Mouse (Mus musculus) liver, adult 2 months (tissue): Measurements from ENCODE around the gene Ppp2r2d. TPM values are rescaled to one million over a fixed set of nuclear protein-coding genes. Genes with fewer than 3 reads are reported as not detected.
A peak's percentile ranks its signal among the peaks of the same experiment; 100 is the strongest.

ENCODE experiments used
- DNase-seq: peaks from one replicate; pipeline ENCODE4 v3.0.0-alpha.2; 2011; ENCODE audit warnings: low read depth, low spot score; ENCODE audit errors: extremely low read depth
- H3K27ac ChIP-seq: fragments of 200-500 bp; replicated peaks from 2 replicates; pipeline ENCODE4 v1.5.1; 2012; ENCODE audit warnings: low read depth, mild to moderate bottlenecking, control low read depth, inconsistent platforms, low read length; ENCODE audit not compliant: insufficient read depth
- H3K27me3 ChIP-seq: fragments of 200-500 bp; 2 replicates; pipeline ENCODE4 v1.6.1; 2012; ENCODE audit warnings: mild to moderate bottlenecking, moderate library complexity, low read length, inconsistent platforms; ENCODE audit not compliant: control insufficient read depth, insufficient read depth
- H3K36me3 ChIP-seq: fragments of 200-500 bp; 2 replicates; pipeline ENCODE4 v1.6.1; 2012; ENCODE audit warnings: low read length, inconsistent platforms; ENCODE audit not compliant: control insufficient read depth, insufficient read depth
- H3K4me1 ChIP-seq: fragments of 200-500 bp; 2 replicates; pipeline ENCODE4 v1.6.1; 2011; ENCODE audit warnings: low read length; ENCODE audit not compliant: control insufficient read depth, insufficient read depth
- H3K4me3 ChIP-seq: fragments of 200-500 bp; 2 replicates; pipeline ENCODE4 v1.5.1; 2011; ENCODE audit warnings: low read depth, mild to moderate bottlenecking, control low read depth, low read length, moderate library complexity; ENCODE audit not compliant: insufficient read depth
- H3K79me2 ChIP-seq: fragments of 200-500 bp; 2 replicates; pipeline ENCODE4 v1.6.1; 2012; ENCODE audit warnings: inconsistent platforms, mild to moderate bottlenecking, low read length, moderate library complexity; ENCODE audit not compliant: control insufficient read depth, insufficient read depth
- H3K9ac ChIP-seq: fragments of 200-500 bp; 2 replicates; pipeline ENCODE4 v1.6.1; 2012; ENCODE audit warnings: low read depth, mild to moderate bottlenecking, control low read depth, inconsistent platforms, low read length
- CTCF ChIP-seq: fragments of 200-500 bp; IDR thresholded peaks from 2 replicates; pipeline ENCODE4 v1.5.1; 2011; ENCODE audit warnings: low read depth, low read length, control low read depth
- POLR2A ChIP-seq: fragments of 200-500 bp; IDR thresholded peaks from 2 replicates; pipeline ENCODE4 v1.6.1; 2011; ENCODE audit warnings: low read length, control low read depth; ENCODE audit not compliant: insufficient read depth; ENCODE audit errors: extremely low read depth
- WGBS: fragments of 180-500 bp; shearing (Covaris S2); methylation state at CpG from one replicate; pipeline ENCODE4 v1.1.7; 2018; 5-methylcytosine and 5-hydroxymethylcytosine counted together
- polyA plus RNA-seq: library from polyadenylated mRNA; depleted of rRNA; stranded (reverse); fragments of >200 nt; gene quantifications from 2 replicates; pipeline ENCODE4 v1.2.3, GENCODE M21; 2012; rRNA removed
- total RNA-seq: library from RNA; depleted of rRNA; stranded (reverse); fragments of >200 nt; gene quantifications from 2 replicates; pipeline ENCODE4 v1.2.3, GENCODE M21; 2014; rRNA removed

Gene Ppp2r2d
- total and polyA plus RNA-seq, 2 experiments = 15.0 to 28.2 TPM

DNA sequence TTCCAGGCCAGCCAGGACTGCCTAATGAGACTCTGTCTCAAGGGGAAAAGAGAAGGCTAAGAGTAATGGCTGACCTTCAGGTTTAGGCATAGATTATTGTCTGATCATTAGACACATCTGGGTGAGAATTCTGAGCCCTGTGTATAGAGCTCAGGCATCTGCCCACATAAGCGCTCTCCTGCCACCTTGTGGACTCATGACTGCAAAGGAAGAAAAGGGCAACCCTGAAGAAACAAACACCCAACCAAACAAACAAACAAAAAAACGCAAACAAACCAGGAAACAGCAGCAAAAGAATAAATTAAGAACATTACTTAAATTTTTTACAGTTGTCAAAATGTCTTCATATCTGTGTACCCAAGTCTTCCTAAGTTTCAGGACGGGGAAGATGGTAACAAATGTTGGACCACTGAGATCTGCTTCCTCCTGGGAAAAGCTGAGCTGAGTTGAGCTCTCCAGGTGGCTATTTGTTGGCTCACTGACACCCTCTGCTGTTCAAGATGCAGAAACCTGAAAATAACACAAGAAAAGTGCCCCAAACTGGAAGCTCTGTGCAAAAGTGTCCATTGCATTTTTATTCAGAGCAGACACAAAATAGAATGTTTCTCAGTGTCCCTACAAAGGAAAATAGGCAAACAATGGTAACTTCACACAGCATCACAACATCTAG, 78.0 kb downstream of the Ppp2r2d start:
- no peak overlapping the region for H3K27ac ChIP-seq
- no peaks in the 10 kb centered on the region for H3K27me3 ChIP-seq
- no peak overlapping the region for H3K4me3 ChIP-seq
- WGBS = 18% methylated on average over 3 of the region's 3 CpGs
- no peaks in the 10 kb centered on the region for H3K79me2 ChIP-seq
- peaks cover 5% of the 10 kb centered on the region; the same call in 1 of the 2 replicates for H3K4me1 ChIP-seq
- H3K36me3 ChIP-seq = no peaks in the 10 kb centered on the region
- TF ChIP-seq CTCF (peak; percentile 60), POLR2A (no peak)
- peak; percentile 64 for DNase-seq
- H3K9ac ChIP-seq = no peak overlapping the region

DNA sequence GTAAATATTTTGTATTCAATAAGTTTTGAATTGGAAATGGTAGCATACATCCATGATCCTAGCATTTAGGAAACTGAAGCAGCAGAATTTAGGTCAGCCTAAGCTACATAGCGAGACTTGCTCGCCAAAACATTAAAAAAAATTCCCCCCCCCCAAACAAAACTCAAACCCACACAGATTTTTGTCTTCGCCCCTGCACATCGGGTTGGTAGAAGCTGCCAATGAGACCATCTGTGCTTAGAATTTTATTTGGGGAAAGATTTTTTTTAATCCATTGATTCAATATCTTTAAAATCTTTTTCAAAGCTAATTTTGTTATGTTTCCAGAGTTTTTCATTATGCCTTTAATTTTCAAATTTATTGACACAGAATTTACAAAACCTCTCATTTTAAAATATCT, 82.6 kb downstream of the Ppp2r2d start:
- no peaks in the 10 kb centered on the region for H3K79me2 ChIP-seq
- TF ChIP-seq CTCF (no peak), POLR2A (no peak)
- H3K9ac ChIP-seq = no peak overlapping the region
- no peaks in the 10 kb centered on the region for H3K4me1 ChIP-seq
- H3K4me3 ChIP-seq = no peak overlapping the region
- DNase-seq = no peak
- 96% methylated on average over 4 of the region's 4 CpGs for WGBS
- no peak overlapping the region for H3K27ac ChIP-seq
- no peaks in the 10 kb centered on the region for H3K36me3 ChIP-seq
- no peaks in the 10 kb centered on the region for H3K27me3 ChIP-seq

Other genes starting within 250 kb of the Ppp2r2d start
- 3.6 and 5.4 TPM in 2 replicates for gene Mapk1ip1, start 194 bp downstream of the Ppp2r2d start, total RNA-seq
- gene Mapk1ip1, start 194 bp downstream of the Ppp2r2d start, polyA plus RNA-seq = 15.0 and 27.6 TPM in 2 replicates
- 213 and 264 TPM in 2 replicates for gene Bnip3, start 63.4 kb downstream of the Ppp2r2d start, total RNA-seq
- gene Bnip3, start 63.4 kb downstream of the Ppp2r2d start, polyA plus RNA-seq = 56.7 and 62.0 TPM in 2 replicates
- not detected in 2 replicates for gene Jakmip3, start 94.7 kb downstream of the Ppp2r2d start, total RNA-seq
- 0.02 TPM in 1 of 2 replicates, not detected in the other for gene Jakmip3, start 94.7 kb downstream of the Ppp2r2d start, polyA plus RNA-seq
- gene Dpysl4, start 239.9 kb downstream of the Ppp2r2d start, total RNA-seq = 0.28 TPM in 1 of 2 replicates, not detected in the other
- 0.07 and 0.11 TPM in 2 replicates for gene Dpysl4, start 239.9 kb downstream of the Ppp2r2d start, polyA plus RNA-seq